ENCODE assay signal across 9 mouse cellular contexts in the genomic region with DNA sequence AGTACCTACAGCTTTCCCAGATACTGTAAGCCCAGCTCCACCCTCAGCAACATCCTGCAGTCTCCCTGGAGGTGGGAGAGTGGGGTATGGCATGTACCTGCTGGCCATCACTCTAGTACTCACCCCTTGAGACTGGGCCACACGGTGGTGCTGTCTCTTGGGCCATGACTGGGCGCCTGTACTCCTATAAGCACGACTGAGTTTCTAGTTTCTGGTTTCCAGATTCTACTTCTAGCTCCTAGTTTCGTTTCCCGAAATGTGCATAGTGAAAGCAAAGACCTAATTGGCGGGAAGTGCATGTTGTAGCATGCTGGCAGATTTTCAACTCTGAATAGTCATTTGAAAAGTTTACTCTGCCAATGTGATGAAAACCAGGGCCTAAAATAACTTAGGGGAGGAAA. TPM values are rescaled to one million over a fixed set of nuclear protein-coding genes. Genes with fewer than 3 reads are reported as not detected.
A peak's percentile ranks its signal among the peaks of the same experiment; 100 is the strongest.
DNase-seq lines count a peak whose midpoint lies in the region; ATAC-seq and TF ChIP-seq lines count a peak whose summit lies in the region.
"Had no signal": no experiment of that assay in that cellular context is flagged by ENCODE, and none has a peak within 500 bp of the region (broad histone marks: within the 10 kb centered on the region; RNA-seq: fewer than 3 reads in every experiment).

Gene Phf11d, minus strand, starts transcription at position 227 of the 401 bp plus-strand sequence.

- no peaks in the 10 kb centered on the region for H3K36me3 ChIP-seq in heart, postnatal 0 days (replicated peaks; ENCODE audit: control insufficient read depth, insufficient read depth, low read length)
- H3K36me3 ChIP-seq: embryonic facial prominence, embryonic 12.5 days had no signal

- DNase-seq in right cerebral cortex, postnatal 25 days = peak; percentile 6
- no peak for DNase-seq in right cerebral cortex, adult 18-20 months
- peak; percentile 27 to 35 for DNase-seq in adrenal gland, postnatal 36 days
- peak; percentile 55 for DNase-seq in heart, postnatal 0 days (ENCODE audit: low spot score)
- DNase-seq in lung, adult 18-20 months = peak; percentile 67 to 74
- DNase-seq in urinary bladder, postnatal 14 days (ENCODE audit: low spot score) = peak; percentile 28
- no peak for DNase-seq in natural killer cell, adult 2 months (ENCODE audit: low spot score in 2 of 2)
- DNase-seq in spleen, postnatal 14 days (ENCODE audit: low spot score in 2 of 2) = no peak

- ATAC-seq in heart, postnatal 0 days (ENCODE audit: insufficient read depth, low read depth) = peak; percentile 67

- H3K4me2 ChIP-seq in heart, postnatal 0 days (ENCODE audit: low read depth, low read length) = peak within 1 kb of the TSS; percentile 52
- H3K4me2 ChIP-seq: embryonic facial prominence, embryonic 12.5 days had no signal

- no peaks in the 10 kb centered on the region for H3K9me3 ChIP-seq in heart, postnatal 0 days (replicated peaks; ENCODE audit: control insufficient read depth, low read length)
- H3K9me3 ChIP-seq: embryonic facial prominence, embryonic 12.5 days had no signal

- H3K27ac ChIP-seq in heart, postnatal 0 days (ENCODE audit: low read depth) = peak within 1 kb of the TSS; percentile 81
- H3K27ac ChIP-seq: embryonic facial prominence, embryonic 12.5 days had no signal

- no peak for TF ChIP-seq EP300 in heart, postnatal 0 days (IDR thresholded peaks at IDR 0.05; ENCODE audit: low read depth)

- H3K9ac ChIP-seq in heart, postnatal 0 days (replicated peaks; ENCODE audit: low read depth, low read length) = peak within 1 kb of the TSS; percentile 41
- H3K9ac ChIP-seq: embryonic facial prominence, embryonic 12.5 days had no signal

- H3K27me3 ChIP-seq in heart, postnatal 0 days (ENCODE audit: control insufficient read depth, insufficient read depth, low read length) = no peaks in the 10 kb centered on the region
- H3K27me3 ChIP-seq: embryonic facial prominence, embryonic 12.5 days had no signal

- peak within 1 kb of the TSS; percentile 33 for H3K4me3 ChIP-seq in heart, postnatal 0 days (ENCODE audit: low read depth, low read length)
- H3K4me3 ChIP-seq: embryonic facial prominence, embryonic 12.5 days had no signal

- WGBS in heart, postnatal 0 days = 32% methylated on average over 6 of the region's 6 CpGs

- no peaks in the 10 kb centered on the region for H3K4me1 ChIP-seq in heart, postnatal 0 days (ENCODE audit: control insufficient read depth, insufficient read depth)
- H3K4me1 ChIP-seq: embryonic facial prominence, embryonic 12.5 days had no signal

- peak; percentile 23; the same call in 1 of the 2 replicates for TF ChIP-seq CTCF in heart, postnatal 0 days (IDR thresholded peaks at IDR 0.05; ENCODE audit: low read depth)

RNA-seq across cellular contexts. Expression of gene Phf11d, which starts in this region (rescaled TPM):
- 1 to 10 TPM; 7.0 to 9.0 TPM for total RNA-seq in adrenal gland, postnatal 36 days (2021)
- total RNA-seq in heart, postnatal 0 days (2014; rRNA removed; ENCODE audit: low replicate concordance) = 13.7 and 19.0 TPM in 2 replicates
- 5.5 and 6.7 TPM in 2 replicates for polyA plus RNA-seq in heart, postnatal 0 days (2015; fragmentation: Nextera tagmentation; extraction: Ambion mirVana)

Comparison
In these comparisons a context has a peak if more than half of its experiments do, and no peak if none do; other contexts are left out.
1. DNase-seq: peak in right cerebral cortex, postnatal 25 days (single experiment), adrenal gland, postnatal 36 days (2 of 2), heart, postnatal 0 days (single experiment), lung, adult 18-20 months (2 of 2) and urinary bladder, postnatal 14 days (single experiment); none in right cerebral cortex, adult 18-20 months (single experiment), natural killer cell, adult 2 months (0 of 2) and spleen, postnatal 14 days (0 of 2).